Mouse (Mus musculus) c-Kit-negative CD71-positive TER-119-positive erythroid progenitor cells, embryonic 14.5 days (primary cell): ENCODE data around the gene Rtbdn.
"Not testable (repeated sequence)": the region's sequence is repeated elsewhere in the genome, so short reads cannot be mapped to it uniquely, and the experiment has no call there.

ENCODE experiments used
- DNase-seq: peaks from one replicate; pipeline ENCODE4 v3.0.0-alpha.2; 2013; ENCODE audit warnings: low read depth, low spot score

Gene Rtbdn

DNA sequence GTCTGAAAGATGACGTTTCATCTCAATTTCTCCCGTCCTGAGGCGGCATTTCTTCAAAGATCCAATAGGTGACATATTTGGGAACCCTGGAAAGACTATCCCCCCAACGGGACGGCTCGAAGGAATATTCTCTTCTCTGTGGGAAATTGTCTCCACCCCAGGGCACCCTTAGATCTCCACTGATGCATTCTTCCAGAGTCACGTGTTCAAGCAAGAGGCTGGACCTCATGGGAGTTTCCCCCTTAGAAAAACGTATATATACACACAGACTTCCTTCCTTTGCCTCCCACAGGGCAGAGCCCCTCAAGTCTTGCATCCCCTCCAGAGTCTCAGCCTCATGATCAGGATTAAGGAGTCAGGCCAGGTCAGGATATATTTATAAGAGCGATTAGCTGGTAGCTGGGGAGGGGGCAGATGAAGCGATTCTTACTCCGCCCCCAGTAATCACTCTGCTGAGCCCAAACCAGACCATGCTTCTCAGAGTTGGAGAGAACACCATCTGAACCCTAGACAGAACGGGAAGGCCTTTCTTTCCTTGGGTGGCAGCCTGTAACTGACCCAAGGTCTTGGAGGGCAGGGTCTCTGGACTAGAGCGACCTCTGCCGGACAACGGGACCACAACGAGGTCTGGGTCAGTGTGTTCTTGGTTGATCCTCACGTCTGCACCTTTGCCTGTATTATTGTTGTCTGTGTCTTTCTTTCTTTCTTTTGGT, at the start of gene Rtbdn:
Gene Rtbdn, plus strand, starts transcription at position 464 of the 713 bp plus-strand sequence.
- DNase-seq: no peak

DNA sequence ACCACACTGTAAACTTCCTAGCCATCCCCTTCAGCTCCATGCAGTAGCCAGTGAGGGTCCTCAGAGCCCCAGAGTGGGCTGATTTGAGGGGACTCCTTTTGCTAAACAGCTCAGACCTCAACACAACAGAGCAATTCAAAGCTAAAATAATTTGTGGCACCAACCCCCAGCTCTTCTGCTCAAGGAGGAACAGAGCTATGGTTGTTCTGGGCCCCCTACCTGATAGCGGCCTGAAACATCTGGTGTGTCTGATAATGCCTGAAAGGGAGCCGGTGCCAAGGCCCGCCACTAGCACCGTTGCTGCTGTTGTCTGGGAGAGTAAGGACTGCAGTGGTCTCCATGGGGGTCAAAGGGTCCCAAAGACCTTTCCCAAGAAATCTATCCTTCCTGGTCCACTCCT, 45.7 kb upstream of the Rtbdn start:
- DNase-seq: peak; percentile 75

DNA sequence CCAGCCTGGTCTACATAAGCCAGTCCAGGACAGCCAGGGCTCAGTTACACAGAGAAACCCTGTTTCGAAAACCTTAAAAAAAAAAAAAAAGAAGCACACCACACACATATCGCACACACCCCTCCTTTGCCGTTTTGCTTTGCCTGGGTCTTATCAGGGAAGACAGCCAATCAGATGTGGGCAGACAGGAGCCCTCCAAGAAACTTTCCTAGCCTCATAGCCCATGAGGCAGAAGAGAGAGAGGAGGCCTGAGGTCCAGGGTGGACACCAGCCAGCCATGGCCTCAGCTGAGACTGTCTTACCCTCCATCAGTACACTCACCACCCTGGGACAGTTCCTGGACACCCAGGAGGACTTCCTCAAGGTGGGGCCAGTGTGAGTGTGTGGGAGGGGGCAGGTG, 45.0 kb upstream of the Rtbdn start, which contains the start of gene Klf1:
Gene Klf1, plus strand, starts transcription at position 177 of the 400 bp plus-strand sequence.
- peak; percentile 80 for DNase-seq

DNA sequence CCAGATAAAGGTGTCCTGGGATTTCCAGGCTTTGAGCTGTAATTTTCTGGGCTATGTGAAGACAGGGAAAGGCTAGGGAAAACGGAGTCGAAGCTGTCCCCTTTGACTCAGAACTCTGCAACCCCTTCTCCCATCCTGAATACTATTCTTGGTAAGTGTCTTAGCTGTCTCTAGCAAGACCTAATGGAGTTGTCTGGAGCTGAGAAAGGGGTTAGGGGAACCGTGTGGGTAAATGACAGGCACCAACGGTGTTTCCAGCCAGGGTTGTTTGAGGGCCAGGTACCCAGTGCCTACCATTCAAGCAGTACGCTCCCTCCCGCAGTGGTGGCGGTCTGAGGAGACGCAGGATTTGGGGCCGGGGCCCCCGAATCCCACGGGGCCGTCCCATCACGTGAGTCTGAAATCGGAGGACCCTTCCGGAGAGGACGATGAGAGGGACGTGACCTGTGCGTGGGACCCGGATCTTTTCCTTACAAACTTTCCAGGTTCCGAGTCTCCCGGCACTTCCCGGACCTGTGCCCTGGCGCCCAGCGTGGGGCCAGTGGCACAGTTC, 44.3 kb upstream of the Rtbdn start:
- DNase-seq: no peak

DNA sequence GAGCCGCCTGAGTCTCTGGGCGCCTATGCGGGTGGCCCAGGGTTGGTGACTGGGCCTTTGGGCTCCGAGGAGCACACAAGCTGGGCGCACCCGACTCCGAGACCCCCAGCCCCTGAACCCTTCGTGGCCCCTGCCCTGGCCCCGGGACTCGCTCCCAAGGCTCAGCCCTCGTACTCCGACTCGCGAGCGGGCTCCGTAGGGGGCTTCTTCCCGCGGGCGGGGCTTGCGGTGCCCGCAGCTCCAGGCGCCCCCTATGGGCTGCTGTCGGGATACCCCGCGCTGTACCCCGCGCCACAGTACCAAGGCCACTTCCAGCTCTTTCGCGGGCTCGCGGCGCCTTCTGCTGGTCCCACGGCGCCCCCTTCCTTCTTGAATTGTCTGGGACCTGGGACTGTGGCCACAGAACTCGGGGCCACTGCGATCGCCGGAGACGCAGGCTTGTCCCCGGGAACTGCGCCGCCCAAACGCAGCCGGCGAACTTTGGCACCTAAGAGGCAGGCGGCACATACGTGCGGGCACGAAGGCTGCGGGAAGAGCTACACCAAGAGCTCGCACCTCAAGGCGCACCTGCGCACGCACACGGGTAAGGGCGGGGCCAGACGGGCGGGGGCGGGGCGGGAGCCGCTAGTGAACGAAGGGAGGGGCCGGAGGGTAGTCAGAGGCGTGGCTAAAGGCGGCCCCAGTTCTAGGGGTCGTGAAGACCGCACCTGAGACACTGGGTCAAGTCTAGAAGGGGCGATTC, 43.7 kb upstream of the Rtbdn start:
- DNase-seq: peak; percentile 76

DNA sequence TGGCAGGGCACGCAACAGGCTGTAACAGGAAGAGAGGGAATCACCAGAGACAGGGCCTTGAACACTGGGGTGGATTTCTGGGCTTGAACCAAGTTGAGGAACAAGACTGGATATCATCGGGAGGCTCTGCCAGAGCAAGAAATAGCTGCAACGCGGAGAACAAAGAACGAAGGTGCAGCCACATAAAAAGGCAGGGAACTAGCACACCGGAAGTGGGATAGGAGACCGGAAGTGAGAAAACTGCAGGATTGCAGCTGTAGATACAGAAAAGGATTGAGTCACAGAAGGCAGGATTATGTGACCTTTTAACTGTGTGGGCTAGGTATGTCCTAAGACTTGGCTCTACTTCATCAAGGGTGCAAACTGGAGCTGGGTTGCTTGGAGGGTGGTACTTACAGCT, 42.4 kb upstream of the Rtbdn start:
- no peak for DNase-seq

DNA sequence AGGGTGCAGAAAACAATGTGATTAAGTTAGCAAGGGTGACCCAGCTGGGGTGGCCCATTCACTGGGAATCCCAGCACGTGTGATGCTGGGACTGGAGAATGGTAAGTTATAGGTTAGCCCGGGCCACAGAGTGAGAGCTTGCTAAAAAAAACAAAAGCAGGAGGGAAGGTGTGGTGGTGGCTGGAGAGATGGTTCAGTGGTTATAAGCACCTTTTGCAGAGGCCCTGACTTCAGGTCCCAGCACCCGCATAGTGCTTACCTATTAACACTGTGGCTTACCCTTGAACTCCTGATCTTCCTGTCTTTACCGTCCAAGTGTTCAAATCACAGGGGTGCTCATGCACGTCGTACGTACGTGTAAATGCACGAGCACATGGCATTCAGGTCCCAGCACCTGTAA, 39.8 kb upstream of the Rtbdn start:
- no peak for DNase-seq

DNA sequence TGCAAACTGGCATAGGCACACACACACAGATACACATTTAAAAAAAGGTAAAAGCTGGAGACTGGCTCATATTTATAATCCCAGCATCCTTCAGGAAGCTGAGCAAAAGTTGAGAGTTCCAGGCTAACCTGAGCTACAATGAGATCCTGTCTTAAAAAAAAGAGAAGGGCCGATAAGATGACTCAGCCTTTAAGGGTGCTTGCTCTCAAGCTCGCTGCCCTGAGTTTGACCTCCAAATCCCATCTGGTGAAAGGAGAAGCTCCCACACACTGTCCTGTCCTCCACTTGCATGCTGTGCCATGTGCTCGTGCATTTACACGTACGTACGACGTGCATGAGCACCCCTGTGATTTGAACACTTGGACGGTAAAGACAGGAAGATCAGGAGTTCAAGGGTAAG, 39.3 kb upstream of the Rtbdn start:
- no peak for DNase-seq

DNA sequence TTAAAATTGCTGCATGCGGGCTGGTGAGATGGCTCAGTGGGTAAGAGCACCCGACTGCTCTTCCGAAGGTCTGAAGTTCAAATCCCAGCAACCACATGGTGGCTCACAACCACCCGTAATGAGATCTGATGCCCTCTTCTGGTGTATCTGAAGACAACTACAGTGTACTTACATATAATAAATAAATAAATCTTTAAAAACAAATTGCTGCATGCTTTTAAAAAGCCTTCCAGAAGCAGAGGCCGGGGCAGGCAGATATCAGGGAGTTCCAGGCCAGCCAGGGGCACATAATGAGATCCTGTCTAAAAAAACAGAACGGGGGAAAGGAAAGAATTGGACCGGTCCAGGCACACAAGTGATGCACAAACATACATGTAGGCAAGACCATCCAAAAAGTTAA, 38.8 kb upstream of the Rtbdn start:
- not testable (repeated sequence) for DNase-seq

DNA sequence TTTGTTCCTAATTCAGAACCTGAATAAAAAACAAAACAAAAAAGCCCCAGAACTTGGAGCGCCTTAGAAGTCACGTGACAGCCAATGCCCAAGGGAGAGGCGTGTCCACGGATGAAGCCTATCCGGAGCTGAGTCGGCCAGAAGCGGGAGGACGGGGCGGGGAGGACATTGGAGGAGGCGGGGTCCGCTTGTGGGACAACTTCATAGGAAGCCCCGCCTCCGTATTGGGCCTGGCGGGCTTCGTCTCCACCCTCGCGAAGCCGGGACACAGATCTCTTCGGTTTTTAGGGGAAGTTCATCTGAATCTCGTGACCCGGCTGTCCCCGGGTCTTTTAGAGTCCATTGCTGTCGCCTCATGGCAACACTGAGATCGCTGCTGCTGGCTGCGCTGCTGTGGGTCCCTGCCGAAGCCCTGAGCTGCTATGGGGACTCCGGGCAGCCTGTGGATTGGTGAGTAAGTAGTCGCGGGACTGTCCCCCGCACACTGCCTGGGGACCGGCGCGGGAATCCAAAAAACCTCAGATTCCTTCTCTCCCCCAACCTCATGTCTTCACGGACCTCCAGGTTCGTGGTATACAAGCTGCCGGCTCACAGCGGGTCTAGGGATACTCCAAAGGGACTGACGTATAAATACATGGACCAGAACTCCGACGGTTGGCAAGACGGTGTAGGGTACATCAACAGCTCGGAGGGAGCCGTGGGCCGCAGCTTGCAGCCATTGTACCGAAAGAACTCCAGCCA, 38.2 kb upstream of the Rtbdn start, which contains the start of gene Dnase2a:
Gene Dnase2a, plus strand, starts transcription at position 140 of the 741 bp plus-strand sequence.
- DNase-seq: peak; percentile 94

DNA sequence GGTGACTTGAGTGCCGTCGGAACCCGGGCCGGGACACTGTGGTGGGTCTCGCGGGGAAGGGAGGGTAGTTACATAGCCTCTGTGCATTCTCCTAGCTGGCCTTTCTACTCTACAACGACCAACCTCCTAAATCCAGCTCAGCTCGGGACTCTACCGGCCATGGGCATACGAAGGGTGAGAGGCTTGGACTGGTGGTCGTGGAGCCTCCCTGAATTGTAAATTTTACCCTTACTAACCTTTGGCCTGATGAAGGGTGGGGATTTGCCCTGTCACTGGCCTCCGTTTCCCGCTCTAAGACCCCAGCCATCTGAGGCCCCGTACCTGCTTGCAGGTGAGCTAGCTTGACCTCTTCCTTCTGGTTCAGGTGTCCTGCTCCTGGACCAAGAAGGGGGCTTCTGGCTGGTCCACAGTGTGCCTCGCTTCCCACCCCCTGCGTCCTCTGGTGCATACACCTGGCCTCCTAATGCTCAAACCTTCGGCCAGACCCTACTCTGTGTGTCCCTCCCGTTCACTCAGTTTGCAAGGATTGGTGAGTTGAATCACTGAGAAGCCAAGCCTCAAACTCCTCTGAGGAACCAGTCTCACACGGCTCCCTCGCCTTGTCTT, 37.5 kb upstream of the Rtbdn start:
- DNase-seq: no peak

DNA sequence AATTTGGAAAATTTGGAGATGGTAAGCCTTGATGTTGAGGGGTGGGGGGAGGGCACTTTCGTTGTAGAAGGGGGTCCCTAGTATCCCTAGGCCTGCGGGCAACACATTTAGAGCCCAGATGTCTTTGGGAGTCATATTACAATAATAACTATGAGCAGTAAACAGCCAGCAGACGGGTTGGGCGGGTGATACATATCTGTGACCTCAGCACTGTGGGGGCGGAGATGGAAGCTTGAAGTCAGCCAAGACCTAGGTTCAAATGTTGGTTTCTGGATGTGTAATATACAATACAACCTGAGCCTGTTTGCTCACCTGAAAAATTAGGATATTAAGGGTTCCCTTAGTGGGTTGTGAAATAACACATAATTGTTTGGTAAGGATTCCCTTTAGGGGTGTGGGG, 36.8 kb upstream of the Rtbdn start:
- DNase-seq: no peak

DNA sequence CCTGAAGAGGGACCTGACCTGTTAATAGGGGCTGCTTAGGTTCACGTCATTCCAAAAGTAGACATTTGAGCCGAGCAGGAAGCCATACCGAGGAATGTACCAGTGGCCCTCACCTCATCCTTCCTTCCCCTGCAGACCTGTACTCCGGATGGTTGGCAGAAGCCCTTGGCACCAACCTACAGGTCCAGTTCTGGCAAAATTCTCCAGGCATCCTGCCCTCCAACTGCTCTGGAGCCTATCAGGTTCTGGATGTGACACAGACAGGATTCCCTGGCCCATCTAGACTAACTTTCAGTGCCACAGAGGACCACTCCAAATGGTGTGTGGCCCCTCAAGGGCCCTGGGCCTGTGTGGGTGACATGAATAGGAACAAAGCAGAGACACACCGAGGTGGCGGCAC, 36.2 kb upstream of the Rtbdn start:
- DNase-seq: no peak

DNA sequence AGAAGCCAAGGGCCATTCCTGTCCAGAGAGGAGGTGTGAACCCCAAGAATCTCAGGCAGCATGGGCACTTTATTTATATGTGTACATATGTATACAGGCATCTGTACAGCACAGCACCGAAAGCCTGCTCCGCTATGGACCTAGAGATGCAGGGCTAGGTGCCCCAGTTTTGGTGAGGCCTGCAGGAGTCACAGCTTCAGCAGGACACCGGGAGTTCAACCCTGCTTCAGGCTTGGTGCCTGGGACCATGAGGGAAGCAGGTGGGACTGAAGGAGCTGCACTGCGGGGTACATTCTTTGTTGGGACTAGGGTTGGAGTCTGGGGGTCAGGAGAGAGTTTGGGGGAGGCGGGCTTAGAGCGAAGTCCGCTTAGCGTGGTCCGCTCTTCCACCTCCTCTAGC, 34.9 kb upstream of the Rtbdn start:
- DNase-seq: no peak

DNA sequence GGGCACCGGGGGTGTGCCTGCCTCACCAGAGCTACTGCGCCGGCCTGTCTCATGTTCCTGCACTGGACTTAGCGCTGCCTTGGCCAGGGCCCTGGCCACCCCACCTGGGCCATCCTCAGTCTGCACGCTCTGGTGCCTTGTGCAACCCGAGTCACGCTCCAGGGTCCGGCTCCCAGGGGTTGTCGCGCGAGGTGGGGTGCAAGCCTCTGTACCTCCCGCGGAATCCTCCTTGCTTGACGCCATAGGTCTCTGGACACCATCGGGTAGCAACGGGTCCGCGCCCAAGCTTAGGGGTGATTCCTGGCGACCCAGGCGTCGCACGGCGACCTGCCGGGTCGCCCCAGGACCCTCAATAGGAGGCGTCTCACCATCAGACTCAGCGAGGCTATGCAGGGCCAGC, 34.4 kb upstream of the Rtbdn start:
- no peak for DNase-seq

DNA sequence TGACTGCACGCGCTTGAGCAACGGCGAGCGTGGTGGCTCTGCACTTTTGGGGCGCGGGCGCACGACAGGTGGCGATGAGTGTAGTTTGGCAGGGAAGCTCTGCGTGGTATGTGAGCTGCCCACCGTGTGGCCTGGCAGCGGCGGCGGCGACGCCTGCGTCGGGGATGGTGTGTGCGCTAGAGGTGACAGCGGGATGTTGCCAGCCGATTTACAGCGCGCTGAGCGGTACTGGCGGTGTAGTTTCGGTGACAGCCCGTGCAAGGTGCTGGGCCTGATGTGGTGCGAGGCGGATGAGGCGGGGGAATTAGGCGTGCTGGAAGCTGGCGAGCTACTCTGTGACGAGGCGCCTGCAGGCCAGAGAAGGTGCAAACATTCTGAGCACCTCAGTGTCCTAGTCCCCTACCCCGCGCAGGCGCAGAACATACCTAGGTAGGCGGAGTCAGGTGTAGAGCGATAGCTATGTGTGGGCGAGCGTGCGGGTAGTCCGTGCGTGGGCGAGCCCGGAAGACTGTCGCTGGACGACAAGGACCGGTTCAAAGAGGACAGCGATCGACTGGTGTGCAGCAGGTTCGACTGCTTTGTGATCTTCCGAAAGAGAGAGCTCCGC, 33.8 kb upstream of the Rtbdn start:
- peak; percentile 75 for DNase-seq

DNA sequence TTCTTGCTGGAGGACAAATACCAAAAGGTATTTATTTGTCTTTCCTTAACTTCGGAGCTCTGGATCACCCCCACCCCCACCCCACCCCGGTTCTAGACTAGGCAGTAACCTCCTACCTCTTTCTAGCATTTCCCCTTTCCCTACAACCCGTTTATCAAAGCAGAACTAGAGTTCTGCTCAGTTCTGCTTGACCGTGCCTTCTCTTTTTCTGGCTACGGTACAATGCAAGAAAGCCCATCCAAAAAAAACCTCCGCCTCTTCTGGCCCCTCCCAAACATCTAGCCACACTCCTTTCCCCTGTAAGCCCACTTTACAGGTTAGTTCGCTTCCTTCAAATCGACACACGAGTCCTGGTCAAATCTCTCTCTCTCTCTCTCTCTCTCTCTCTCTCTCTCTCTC, 33.3 kb upstream of the Rtbdn start:
- DNase-seq: no peak

DNA sequence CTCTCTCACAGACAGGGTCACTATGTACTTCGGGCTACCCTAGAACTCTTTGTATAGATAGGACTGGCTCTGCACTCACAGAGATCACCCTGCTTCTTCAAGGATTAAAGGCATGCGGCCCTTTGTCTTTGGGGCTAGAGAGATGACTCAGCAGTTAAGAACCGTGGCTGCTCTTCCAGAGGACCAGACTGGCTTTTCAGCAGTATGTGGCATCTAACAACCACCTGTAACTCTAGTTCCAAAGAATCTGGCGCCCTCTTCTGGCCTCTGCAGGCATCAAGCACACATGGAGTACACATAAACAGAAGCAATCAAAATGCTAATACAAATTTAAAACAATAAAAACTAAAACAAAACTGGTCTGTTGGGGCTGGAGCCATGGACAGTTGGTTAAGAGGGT, 32.8 kb upstream of the Rtbdn start:
- DNase-seq: peak; percentile 79

DNA sequence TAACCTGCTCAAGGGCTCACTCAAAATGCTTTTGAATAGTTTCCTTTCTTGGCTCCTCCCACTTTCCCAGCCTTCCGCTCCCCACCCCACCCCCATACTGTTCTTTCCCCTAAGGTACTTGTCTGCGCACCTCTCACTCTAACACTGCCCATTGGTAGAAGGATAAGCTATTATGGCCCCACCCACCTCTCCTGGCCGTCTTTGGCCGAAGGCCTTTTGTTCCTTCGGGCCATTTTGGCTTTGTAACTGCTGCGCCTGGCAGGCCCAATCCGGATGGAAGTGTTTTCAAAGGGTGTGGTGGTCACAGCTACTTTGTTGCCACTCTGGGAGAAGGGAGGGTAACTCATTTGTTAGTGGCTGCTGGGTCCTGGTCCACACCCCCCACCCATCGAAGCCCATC, 31.5 kb upstream of the Rtbdn start:
- no peak for DNase-seq

DNA sequence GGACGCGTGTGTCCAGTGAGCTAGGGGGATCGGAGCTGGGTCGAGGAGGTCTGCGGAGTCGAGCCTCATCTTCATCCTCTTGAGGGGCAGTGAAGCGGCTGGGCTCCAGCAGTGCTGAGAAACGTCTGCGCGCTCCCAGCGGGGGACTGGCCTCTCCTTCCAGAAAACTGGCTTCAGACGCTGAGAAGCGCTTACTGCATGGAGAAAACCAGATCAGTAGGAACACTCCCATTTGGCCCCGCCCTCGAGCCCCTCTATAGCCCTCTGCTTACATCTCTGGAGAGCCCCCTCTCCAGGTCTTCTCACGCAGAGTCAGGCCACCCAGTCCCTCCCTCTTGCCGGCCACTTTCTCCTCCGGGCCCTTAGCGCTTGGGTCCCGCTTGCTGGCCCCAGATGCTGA, 29.0 kb upstream of the Rtbdn start:
- no peak for DNase-seq

DNA sequence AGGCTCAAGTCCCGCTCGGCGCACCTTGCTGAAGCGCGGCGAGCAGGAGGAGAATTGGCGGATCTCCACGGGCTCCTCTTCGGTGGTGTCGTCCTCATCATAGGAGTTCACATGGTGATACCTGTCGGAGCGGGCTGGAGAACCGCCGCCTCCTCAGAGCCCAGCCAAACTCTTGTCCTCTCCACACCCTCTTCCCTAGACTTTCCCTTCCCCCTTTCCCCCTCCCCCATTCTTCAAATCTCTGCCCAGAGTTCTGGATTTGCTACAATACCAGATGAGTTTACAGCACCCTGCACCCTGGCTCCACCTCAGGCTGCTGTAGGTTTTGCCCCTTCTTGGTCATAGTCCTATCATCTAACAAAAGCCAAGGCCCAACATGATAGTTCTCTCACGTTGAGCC, 28.1 kb upstream of the Rtbdn start:
- DNase-seq: no peak
